Mouse (Mus musculus) testis, adult 2 months (tissue): Measurements from ENCODE around the gene Adamts12.

Experiments
- CTCF ChIP-seq: fragments of 200-500 bp; IDR thresholded peaks from 2 replicates; pipeline ENCODE4 v1.5.1; 2012; ENCODE audit warnings: low read depth, mild to moderate bottlenecking, inconsistent platforms, low read length, moderate library complexity; ENCODE audit not compliant: control insufficient read depth, insufficient read depth, insufficient replicate concordance
- POLR2A ChIP-seq: fragments of 200-500 bp; IDR thresholded peaks from 2 replicates; pipeline ENCODE4 v1.6.1; 2012; ENCODE audit warnings: low read depth, mild to moderate bottlenecking, inconsistent platforms, low read length, moderate library complexity; ENCODE audit not compliant: control insufficient read depth

GRCm38 (mm10) chr15:11197051-11197450 is 132.5 kb downstream of the Adamts12 start:
- TF ChIP-seq CTCF = no peak
- TF ChIP-seq POLR2A = no peak
